Mouse (Mus musculus) urinary bladder, postnatal 0 days (tissue): ENCODE measurements around the gene Gm14295. TPM values are rescaled to one million over a fixed set of nuclear protein-coding genes. Genes with fewer than 3 reads are reported as not detected.

Source experiments
- polyA plus RNA-seq: library from polyadenylated mRNA; unstranded; fragments of >200 nt; fragmentation: Nextera tagmentation; extraction: Ambion mirVana; gene quantifications from 2 replicates; pipeline ENCODE4 v1.2.1, GENCODE M21; 2015

Gm14295 gene
- polyA plus RNA-seq, result 24.2 and 31.0 TPM in 2 replicates

DNA sequence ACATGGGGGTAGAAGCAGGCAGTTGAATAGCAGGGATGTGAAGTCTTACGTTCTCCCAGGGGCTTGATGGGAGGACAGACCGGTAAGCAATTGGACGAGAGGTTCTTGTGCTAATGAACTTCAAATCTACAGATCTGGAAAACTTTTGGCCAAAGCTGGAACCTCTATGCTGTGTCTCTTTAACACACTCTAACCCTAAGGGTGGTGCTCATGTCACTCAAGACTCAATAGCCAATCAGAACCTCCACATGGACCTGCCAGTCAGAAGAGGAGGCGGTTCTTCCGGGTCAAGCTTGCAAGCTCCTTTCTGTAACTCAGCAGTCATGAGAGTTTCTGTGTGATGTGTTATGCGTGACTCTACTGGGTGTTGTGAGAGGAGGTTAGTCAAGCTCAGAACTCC is at the start of gene Gm14295:
TSS of gene Gm14295 (plus strand) at position 301 of the 400 bp plus-strand sequence.

GRCm38 (mm10) chr2:176830840-176831239 is 32.4 kb downstream of the Gm14295 start, which contains the start of gene Gm14408:
TSS of gene Gm14408 (plus strand) at chr2:176831140.

Other genes starting within 250 kb of the Gm14295 start
- 6.6 and 16.6 TPM in 2 replicates for gene Gm14308, start 162.3 kb upstream of the Gm14295 start, polyA plus RNA-seq
- 8.5 and 10.5 TPM in 2 replicates for gene Zfp973, start 128.1 kb upstream of the Gm14295 start, polyA plus RNA-seq
- gene Gm14305, start 90.3 kb upstream of the Gm14295 start, polyA plus RNA-seq, result 27.1 and 29.7 TPM in 2 replicates
- gene Gm14408, start 32.5 kb downstream of the Gm14295 start, polyA plus RNA-seq, result not detected in 2 replicates
- gene Gm14296, start 129.2 kb downstream of the Gm14295 start, polyA plus RNA-seq, result 8.2 and 8.8 TPM in 2 replicates
- gene Gm14419, start 202.3 kb downstream of the Gm14295 start, polyA plus RNA-seq, result 12.0 and 12.4 TPM in 2 replicates